Mouse (Mus musculus): ENCODE data around the gene Grin3b. TPM values are rescaled to one million over a fixed set of nuclear protein-coding genes. Genes with fewer than 3 reads are reported as not detected.

Gene Grin3b
- polyA plus RNA-seq, 1 experiment, result not detected

GRCm38 (mm10) chr10:80021320-80021641 lies 50.8 kb downstream of the Grin3b start:
- Histone ChIP-seq H3K4me1 (ENCODE audit: control insufficient read depth, insufficient read depth, insufficient read length, low read length) (no peaks in the 10 kb centered on the region; the same call in 1 of the 2 replicates), H3K27ac (replicated peaks; ENCODE audit: low read depth, low read length) (no peak overlapping the region), H3K4me3 (ENCODE audit: insufficient read depth, low read depth, low read length) (no peak overlapping the region)

- Histone ChIP-seq H3K27ac (replicated peaks; ENCODE audit: low read depth, low read length) (no peak overlapping the region), H3K4me1 (ENCODE audit: control insufficient read depth, insufficient read depth, insufficient read length, low read length) (no peaks in the 10 kb centered on the region; the same call in 1 of the 2 replicates), H3K4me3 (ENCODE audit: insufficient read depth, low read depth, low read length) (no peak overlapping the region)
These were observed 51.6 kb downstream of the Grin3b start for GRCm38 (mm10) chr10:80022164-80022563.

- Histone ChIP-seq H3K27ac (replicated peaks; ENCODE audit: low read depth, low read length) (no peak overlapping the region), H3K4me1 (ENCODE audit: control insufficient read depth, insufficient read depth, insufficient read length, low read length) (no peaks in the 10 kb centered on the region; the same call in 1 of the 2 replicates), H3K4me3 (ENCODE audit: insufficient read depth, low read depth, low read length) (no peak overlapping the region)
These were observed 52.3 kb downstream of the Grin3b start for GRCm38 (mm10) chr10:80022806-80023205.

- no peak overlapping the region for H3K4me3 ChIP-seq (ENCODE audit: insufficient read depth, low read depth, low read length)
- no peaks in the 10 kb centered on the region; the same call in 1 of the 2 replicates for H3K4me1 ChIP-seq (ENCODE audit: control insufficient read depth, insufficient read depth, insufficient read length, low read length)
- H3K27ac ChIP-seq (replicated peaks; ENCODE audit: low read depth, low read length), result peak overlapping the region; percentile 41
These were observed 53.2 kb downstream of the Grin3b start for GRCm38 (mm10) chr10:80023758-80024157.

GRCm38 (mm10) chr10:80024229-80025043 lies 53.9 kb downstream of the Grin3b start:
- Histone ChIP-seq H3K4me1 (ENCODE audit: control insufficient read depth, insufficient read depth, insufficient read length, low read length) (no peaks in the 10 kb centered on the region; the same call in 1 of the 2 replicates), H3K4me3 (ENCODE audit: insufficient read depth, low read depth, low read length) (no peak overlapping the region), H3K27ac (replicated peaks; ENCODE audit: low read depth, low read length) (peak overlapping the region; percentile 41)

- Histone ChIP-seq H3K4me3 (ENCODE audit: insufficient read depth, low read depth, low read length) (no peak overlapping the region), H3K27ac (replicated peaks; ENCODE audit: low read depth, low read length) (no peak overlapping the region), H3K4me1 (ENCODE audit: control insufficient read depth, insufficient read depth, insufficient read length, low read length) (no peaks in the 10 kb centered on the region; the same call in 1 of the 2 replicates)
These were observed 54.5 kb downstream of the Grin3b start for GRCm38 (mm10) chr10:80025044-80025347.

GRCm38 (mm10) chr10:80025463-80025862 lies 54.9 kb downstream of the Grin3b start:
- Histone ChIP-seq H3K27ac (replicated peaks; ENCODE audit: low read depth, low read length) (no peak overlapping the region), H3K4me3 (ENCODE audit: insufficient read depth, low read depth, low read length) (no peak overlapping the region), H3K4me1 (ENCODE audit: control insufficient read depth, insufficient read depth, insufficient read length, low read length) (no peaks in the 10 kb centered on the region; the same call in 1 of the 2 replicates)

- Histone ChIP-seq H3K4me3 (ENCODE audit: insufficient read depth, low read depth, low read length) (no peak overlapping the region), H3K4me1 (ENCODE audit: control insufficient read depth, insufficient read depth, insufficient read length, low read length) (no peaks in the 10 kb centered on the region; the same call in 1 of the 2 replicates), H3K27ac (replicated peaks; ENCODE audit: low read depth, low read length) (no peak overlapping the region)
These were observed 55.4 kb downstream of the Grin3b start for GRCm38 (mm10) chr10:80025889-80026288.

Other genes with a start within 250 kb of the Grin3b start
- 20.1 and 32.1 TPM in 2 replicates for gene Polrmt, start 224.1 kb upstream of the Grin3b start, polyA plus RNA-seq (2012; ENCODE audit: insufficient read depth, insufficient read length, missing spikeins)
- gene Fgf22, start 215.6 kb upstream of the Grin3b start, polyA plus RNA-seq (2012; ENCODE audit: insufficient read depth, insufficient read length, missing spikeins), result not detected in 2 replicates
- 23.3 and 27.2 TPM in 2 replicates for gene Rnf126, start 203.8 kb upstream of the Grin3b start, polyA plus RNA-seq (2012; ENCODE audit: insufficient read depth, insufficient read length, missing spikeins)
- 0.96 and 1.3 TPM in 2 replicates for gene Fstl3, start 193.4 kb upstream of the Grin3b start, polyA plus RNA-seq (2012; ENCODE audit: insufficient read depth, insufficient read length, missing spikeins)
- not detected in 2 replicates for gene Prss57, start 179.8 kb upstream of the Grin3b start, polyA plus RNA-seq (2012; ENCODE audit: insufficient read depth, insufficient read length, missing spikeins)
- gene Palm, start 177.1 kb upstream of the Grin3b start, polyA plus RNA-seq (2012; ENCODE audit: insufficient read depth, insufficient read length, missing spikeins), result 12.4 and 18.7 TPM in 2 replicates
- not detected in 2 replicates for gene Misp, start 149.7 kb upstream of the Grin3b start, polyA plus RNA-seq (2012; ENCODE audit: insufficient read depth, insufficient read length, missing spikeins)
- 45.6 and 50.5 TPM in 2 replicates for gene Ptbp1, start 116.3 kb upstream of the Grin3b start, polyA plus RNA-seq (2012; ENCODE audit: insufficient read depth, insufficient read length, missing spikeins)
- 1.4 and 1.7 TPM in 2 replicates for gene Prtn3, start 96.2 kb upstream of the Grin3b start, polyA plus RNA-seq (2012; ENCODE audit: insufficient read depth, insufficient read length, missing spikeins)
- 1.3 TPM in 1 of 2 replicates, not detected in the other for gene Plppr3, start 96.1 kb upstream of the Grin3b start, polyA plus RNA-seq (2012; ENCODE audit: insufficient read depth, insufficient read length, missing spikeins)
- not detected in 2 replicates for gene Elane, start 84.5 kb upstream of the Grin3b start, polyA plus RNA-seq (2012; ENCODE audit: insufficient read depth, insufficient read length, missing spikeins)
- gene Cfd, start 79.9 kb upstream of the Grin3b start, polyA plus RNA-seq (2012; ENCODE audit: insufficient read depth, insufficient read length, missing spikeins), result 1,172 and 3,758 TPM in 2 replicates
- gene Med16, start 61.8 kb upstream of the Grin3b start, polyA plus RNA-seq (2012; ENCODE audit: insufficient read depth, insufficient read length, missing spikeins), result 11.2 and 12.9 TPM in 2 replicates
- not detected in 2 replicates for gene Gm26602, start 59.9 kb upstream of the Grin3b start, polyA plus RNA-seq (2012; ENCODE audit: insufficient read depth, insufficient read length, missing spikeins)
- gene Kiss1r, start 53.7 kb upstream of the Grin3b start, polyA plus RNA-seq (2012; ENCODE audit: insufficient read depth, insufficient read length, missing spikeins), result 0.38 and 0.63 TPM in 2 replicates
- 55.0 and 60.7 TPM in 2 replicates for gene R3hdm4, start 49.5 kb upstream of the Grin3b start, polyA plus RNA-seq (2012; ENCODE audit: insufficient read depth, insufficient read length, missing spikeins)
- gene Arid3a, start 43.7 kb upstream of the Grin3b start, polyA plus RNA-seq (2012; ENCODE audit: insufficient read depth, insufficient read length, missing spikeins), result 1.3 and 2.9 TPM in 2 replicates
- 25.6 and 44.7 TPM in 2 replicates for gene Wdr18, start 10.6 kb upstream of the Grin3b start, polyA plus RNA-seq (2012; ENCODE audit: insufficient read depth, insufficient read length, missing spikeins)
- 69.8 and 75.4 TPM in 2 replicates for gene Tmem259, start 13.6 kb downstream of the Grin3b start, polyA plus RNA-seq (2012; ENCODE audit: insufficient read depth, insufficient read length, missing spikeins)
- gene Cnn2, start 17.9 kb downstream of the Grin3b start, polyA plus RNA-seq (2012; ENCODE audit: insufficient read depth, insufficient read length, missing spikeins), result 6.4 and 10.3 TPM in 2 replicates
- 5.1 and 5.4 TPM in 2 replicates for gene Abca7, start 25.8 kb downstream of the Grin3b start, polyA plus RNA-seq (2012; ENCODE audit: insufficient read depth, insufficient read length, missing spikeins)
- 1.8 and 2.6 TPM in 2 replicates for gene Arhgap45, start 45.9 kb downstream of the Grin3b start, polyA plus RNA-seq (2012; ENCODE audit: insufficient read depth, insufficient read length, missing spikeins)
- 78.3 and 85.8 TPM in 2 replicates for gene Polr2e, start 69.1 kb downstream of the Grin3b start, polyA plus RNA-seq (2012; ENCODE audit: insufficient read depth, insufficient read length, missing spikeins)
- 2,282 and 3,621 TPM in 2 replicates for gene Gpx4, start 76.5 kb downstream of the Grin3b start, polyA plus RNA-seq (2012; ENCODE audit: insufficient read depth, insufficient read length, missing spikeins)
- gene Sbno2, start 134.9 kb downstream of the Grin3b start, polyA plus RNA-seq (2012; ENCODE audit: insufficient read depth, insufficient read length, missing spikeins), result 14.3 and 16.2 TPM in 2 replicates
- gene Stk11, start 145.1 kb downstream of the Grin3b start, polyA plus RNA-seq (2012; ENCODE audit: insufficient read depth, insufficient read length, missing spikeins), result 113 and 121 TPM in 2 replicates
- 1,146 and 1,395 TPM in 2 replicates for gene Atp5d, start 167.9 kb downstream of the Grin3b start, polyA plus RNA-seq (2012; ENCODE audit: insufficient read depth, insufficient read length, missing spikeins)
- gene Cbarp, start 170.1 kb downstream of the Grin3b start, polyA plus RNA-seq (2012; ENCODE audit: insufficient read depth, insufficient read length, missing spikeins), result 1.1 and 1.5 TPM in 2 replicates
- gene Midn, start 177.6 kb downstream of the Grin3b start, polyA plus RNA-seq (2012; ENCODE audit: insufficient read depth, insufficient read length, missing spikeins), result 25.5 and 31.6 TPM in 2 replicates
- 15.1 and 27.5 TPM in 2 replicates for gene Cirbp, start 195.3 kb downstream of the Grin3b start, polyA plus RNA-seq (2012; ENCODE audit: insufficient read depth, insufficient read length, missing spikeins)
- gene 1600002K03Rik, start 202.2 kb downstream of the Grin3b start, polyA plus RNA-seq (2012; ENCODE audit: insufficient read depth, insufficient read length, missing spikeins), result 10.9 and 14.9 TPM in 2 replicates
- 1.0 and 1.1 TPM in 2 replicates for gene Efna2, start 208.8 kb downstream of the Grin3b start, polyA plus RNA-seq (2012; ENCODE audit: insufficient read depth, insufficient read length, missing spikeins)